Mouse (Mus musculus) layer of hippocampus, postnatal 25 days (tissue): ENCODE measurements around the gene Pgc. TPM values are rescaled to one million over a fixed set of nuclear protein-coding genes. Genes with fewer than 3 reads are reported as not detected.

Experiments
- DNase-seq, 2 experiments: peaks; one replicate each; pipeline ENCODE4 v3.0.0; 2022; ENCODE audit warnings: mixed read lengths in 2 of 2, low spot score in 1 of 2; ENCODE audit errors: extremely low spot score in 1 of 2
- total RNA-seq, 2 experiments: library from RNA; stranded (reverse); gene quantifications; 2 replicates each; pipeline ENCODE4 v1.2.3; 2021

The Pgc gene
- total RNA-seq, 2 experiments from 2014 or later = not detected

DNA sequence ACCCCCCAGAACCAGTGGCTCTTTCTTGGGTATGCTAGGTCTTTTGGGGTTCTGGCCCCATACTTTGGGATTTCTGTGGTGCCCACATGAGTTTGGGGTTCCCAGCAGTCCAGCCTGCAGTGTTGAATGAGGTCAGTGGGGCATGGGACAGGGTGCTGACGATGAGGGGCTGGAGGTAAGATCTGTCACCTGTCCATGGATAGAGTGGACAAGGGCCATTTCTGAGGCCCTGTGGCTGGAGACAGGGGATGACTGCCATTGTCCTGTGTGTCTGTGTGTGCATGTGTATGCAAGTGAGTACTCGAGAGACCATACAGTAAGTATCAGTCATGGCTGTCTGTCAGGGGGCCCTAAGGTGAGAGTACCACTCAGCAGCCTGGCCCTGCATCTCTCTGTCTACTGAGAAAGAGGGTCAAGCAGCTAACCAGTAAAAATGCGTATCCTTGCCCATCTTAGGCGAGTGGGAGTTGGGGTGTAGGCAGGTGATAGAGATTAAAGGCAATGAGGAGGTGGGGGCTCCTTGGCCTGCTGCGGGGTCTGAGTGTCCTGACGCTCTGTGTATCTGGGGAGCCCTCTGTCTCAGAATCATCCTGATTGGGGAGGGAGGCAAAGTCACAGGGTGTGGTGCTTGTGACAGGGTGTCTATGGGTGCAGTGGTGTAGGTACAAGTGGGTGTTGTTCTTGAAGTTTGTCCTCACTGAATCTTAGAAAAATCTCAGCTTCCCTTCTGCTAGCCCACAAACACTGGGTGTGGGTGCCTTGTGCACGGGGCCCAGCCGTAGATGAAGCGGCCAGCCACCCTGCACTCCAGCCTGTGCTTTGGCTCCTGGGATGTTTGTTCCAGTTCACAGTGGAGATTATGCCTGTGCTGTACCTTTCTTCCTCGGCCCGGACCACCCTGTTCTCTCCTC, 43.0 kb downstream of the Pgc start:
- no peak for DNase-seq

DNA sequence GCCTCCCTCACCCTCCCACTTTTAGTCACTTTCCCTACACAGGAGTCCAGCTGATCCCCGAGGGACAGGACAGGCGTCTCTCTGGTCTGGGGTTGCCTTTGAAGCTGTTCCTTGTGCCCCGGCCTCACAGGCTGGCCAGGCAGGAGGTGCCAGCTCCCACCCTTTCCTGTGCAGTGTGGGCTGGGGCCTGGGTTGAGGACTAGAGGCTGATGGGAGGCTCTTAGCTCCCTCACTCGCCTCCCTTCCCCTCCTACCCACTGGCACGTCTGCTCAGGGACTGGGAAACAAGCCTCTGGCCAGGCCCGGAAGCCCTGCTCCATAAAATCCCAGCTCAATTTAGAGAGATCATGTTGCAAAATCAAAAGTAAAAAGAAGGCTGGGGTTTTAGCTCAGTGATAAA, 47.0 kb downstream of the Pgc start:
- DNase-seq = no peak

DNA sequence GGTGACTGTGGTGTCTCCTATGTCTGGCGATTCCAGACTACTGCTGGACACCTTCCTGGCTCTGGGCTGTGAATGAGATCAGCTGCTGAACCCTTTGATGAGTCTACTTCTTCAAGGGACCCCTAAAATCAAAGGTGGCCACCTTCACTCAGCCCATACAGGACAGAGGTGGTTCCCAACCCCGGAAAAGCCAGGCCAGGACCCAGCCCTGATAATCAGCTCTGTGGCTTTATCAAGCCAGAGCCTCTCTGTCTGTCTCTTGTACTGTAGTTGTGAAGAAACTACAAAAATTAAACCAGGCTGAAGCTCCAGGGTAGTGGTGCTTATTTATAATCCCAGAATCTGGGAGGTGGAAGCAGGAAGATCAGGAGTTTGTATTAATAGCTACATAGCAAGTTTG, 50.5 kb downstream of the Pgc start:
- DNase-seq = no peak

DNA sequence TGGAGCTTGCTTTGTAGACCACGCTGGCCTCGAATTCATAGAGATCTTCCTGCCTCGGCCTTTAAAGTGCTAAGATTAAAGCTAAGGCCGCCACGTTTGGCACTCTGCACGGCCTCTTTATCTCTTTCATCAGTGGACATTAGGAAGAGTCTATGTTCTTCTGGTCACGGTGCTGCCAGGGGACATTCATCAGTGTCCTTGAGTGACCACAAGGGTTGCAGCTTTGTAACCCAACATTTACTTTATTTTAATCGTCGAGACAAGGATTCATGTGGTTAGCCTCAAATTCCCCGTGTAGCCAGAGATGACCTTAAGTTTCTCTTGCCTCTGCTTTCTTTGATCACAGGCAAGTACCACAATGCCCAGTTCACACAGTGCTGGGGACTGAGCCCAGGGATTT, 53.8 kb downstream of the Pgc start:
- no peak for DNase-seq

DNA sequence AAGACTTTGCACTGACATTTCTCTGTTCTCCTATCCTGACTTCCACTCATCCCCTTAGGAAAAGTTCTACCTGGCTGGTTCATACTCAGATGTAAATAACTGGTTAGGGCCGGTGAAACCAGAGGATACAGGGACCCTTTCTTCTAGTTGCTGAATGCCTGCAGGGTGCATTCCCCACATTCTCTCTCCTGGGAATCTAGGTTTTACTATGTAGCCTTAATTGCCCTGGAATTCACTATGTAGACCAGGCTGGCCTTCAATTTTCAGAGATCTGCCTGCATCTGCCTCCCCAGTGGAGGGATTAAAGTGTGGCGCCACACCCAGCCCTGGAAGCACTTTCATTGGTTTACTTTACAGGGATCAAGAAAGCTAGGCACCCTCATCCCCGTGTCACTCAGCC, 55.8 kb downstream of the Pgc start:
- no peak for DNase-seq

DNA sequence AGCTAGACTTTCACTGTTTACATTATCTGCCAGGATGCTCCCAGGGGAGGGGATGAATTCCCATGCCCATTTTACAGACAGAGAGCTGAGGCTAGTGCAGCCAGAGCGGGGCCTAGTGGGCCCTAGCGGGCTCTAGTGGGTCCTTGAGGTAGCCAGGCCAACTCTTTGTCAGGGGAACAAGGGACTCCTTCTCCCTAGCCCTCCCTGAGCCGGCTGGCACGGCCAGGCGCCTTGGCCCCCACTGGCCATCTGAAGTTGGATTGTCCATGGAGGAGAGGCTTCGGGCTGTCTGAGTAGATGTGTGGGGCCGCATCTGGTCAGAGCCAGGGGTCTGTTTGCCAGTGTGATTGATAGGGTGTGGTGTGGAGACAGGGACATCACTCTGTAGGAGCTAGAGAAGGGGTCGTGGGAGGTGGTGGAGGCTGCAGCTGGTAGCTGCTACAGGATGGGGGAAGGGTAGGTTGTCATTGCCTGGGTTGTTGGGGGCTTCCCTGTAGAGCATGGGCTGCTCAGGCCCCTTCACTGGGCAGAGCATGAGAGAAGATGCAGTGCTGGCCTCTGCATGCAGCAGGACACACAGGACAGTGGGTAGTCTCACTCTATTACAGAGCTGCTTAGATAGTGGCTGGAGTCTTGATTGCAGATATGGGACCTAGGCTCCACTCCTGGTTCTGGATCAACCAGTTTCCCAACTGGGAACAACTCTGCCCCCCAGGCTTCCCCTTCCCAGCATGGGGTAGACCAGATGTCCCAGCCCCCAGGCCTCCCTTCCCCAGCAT, 57.0 kb downstream of the Pgc start:
- DNase-seq = no peak

Other genes with a start within 250 kb of the Pgc start
- gene Taf8, start 224.6 kb upstream of the Pgc start, total RNA-seq = 10 to 100 TPM; 15.9 to 19.1 TPM
- gene Ccnd3, start 221.8 kb upstream of the Pgc start, total RNA-seq = 10 to 100 TPM; 30.2 to 39.9 TPM
- 10 to 100 TPM; 18.4 to 19.1 TPM for gene Bysl, start 115.3 kb upstream of the Pgc start, total RNA-seq
- 10 to 100 TPM; 28.7 to 29.8 TPM for gene Med20, start 115.3 kb upstream of the Pgc start, total RNA-seq
- 1 to 10 TPM; 5.2 to 5.5 TPM for gene Gm20517, start 115.3 kb upstream of the Pgc start, total RNA-seq
- 10 to 100 TPM in 1 of 2 experiments, 1 to 10 TPM in 1; 9.7 to 14.7 TPM for gene Usp49, start 96.2 kb upstream of the Pgc start, total RNA-seq
- gene Tomm6, start 38.5 kb upstream of the Pgc start, total RNA-seq = 100 to 1,000 TPM; 207 to 228 TPM
- 10 to 100 TPM; 19.8 to 27.7 TPM for gene Frs3, start 37.8 kb upstream of the Pgc start, total RNA-seq
- 1 to 10 TPM; 2.9 to 4.5 TPM for gene Gm21981, start 32.4 kb upstream of the Pgc start, total RNA-seq
- 1 to 10 TPM; 1.5 to 5.3 TPM for gene Prickle4, start 32.1 kb upstream of the Pgc start, total RNA-seq
- 10 to 100 TPM; 11.8 to 17.4 TPM for gene Tfeb, start 10.2 kb downstream of the Pgc start, total RNA-seq
- 1 to 10 TPM; 1.4 to 1.5 TPM for gene Mdfi, start 107.8 kb downstream of the Pgc start, total RNA-seq
- gene Foxp4, start 197.8 kb downstream of the Pgc start, total RNA-seq = 10 to 100 TPM; 40.3 to 50.2 TPM